In genomic region chr1:163640527-163641228, GRCm38 (mm10) we compare ENCODE assay signal across 17 mouse cellular contexts.
A peak's percentile ranks its signal among the peaks of the same experiment; 100 is the strongest.
DNase-seq lines count a peak whose midpoint lies in the region; ATAC-seq and TF ChIP-seq lines count a peak whose summit lies in the region.
"Had no signal": no experiment of that assay in that cellular context is flagged by ENCODE, and none has a peak within 500 bp of the region (broad histone marks: within the 10 kb centered on the region; RNA-seq: fewer than 3 reads in every experiment).

No protein-coding gene starts in this region.

- WGBS in hindbrain, embryonic 11.5 days: 64% methylated on average over 9 of the region's 9 CpGs
- WGBS in hindbrain, embryonic 10.5 days: 64% methylated on average over 9 of the region's 9 CpGs
- WGBS in embryonic facial prominence, embryonic 14.5 days: 34% methylated on average over 9 of the region's 9 CpGs
- 38% methylated on average over 9 of the region's 9 CpGs for WGBS in hindbrain, embryonic 14.5 days
- 45% methylated on average over 9 of the region's 9 CpGs for WGBS in midbrain, postnatal 0 days

- intact Hi-C loops in heart, postnatal 25 days (cut with DNase I): no loop called here

- H3K27me3 ChIP-seq in hindbrain, embryonic 11.5 days (ENCODE audit: control insufficient read depth, insufficient read depth, low read length): no peaks in the 10 kb centered on the region
- no peaks in the 10 kb centered on the region for H3K27me3 ChIP-seq in hindbrain, embryonic 10.5 days (ENCODE audit: insufficient read depth, poor library complexity, severe bottlenecking)
- H3K27me3 ChIP-seq in embryonic facial prominence, embryonic 14.5 days (replicated peaks; ENCODE audit: control insufficient read depth, insufficient read depth, low read length): no peaks in the 10 kb centered on the region
- H3K27me3 ChIP-seq in hindbrain, embryonic 14.5 days (ENCODE audit: control insufficient read depth, insufficient read depth, low read length): no peaks in the 10 kb centered on the region
- H3K27me3 ChIP-seq in midbrain, postnatal 0 days (ENCODE audit: insufficient read depth, low read length): no peaks in the 10 kb centered on the region
- H3K27me3 ChIP-seq: limb, embryonic 13.5 days had no signal

- no peak overlapping the region for H3K9ac ChIP-seq in hindbrain, embryonic 11.5 days (ENCODE audit: low read depth, low read length)
- H3K9ac ChIP-seq in embryonic facial prominence, embryonic 14.5 days (ENCODE audit: low read depth, low read length): no peak overlapping the region
- no peak overlapping the region for H3K9ac ChIP-seq in hindbrain, embryonic 14.5 days
- no peak overlapping the region for H3K9ac ChIP-seq in midbrain, postnatal 0 days (replicated peaks; ENCODE audit: low read length, poor library complexity, severe bottlenecking)
- H3K9ac ChIP-seq: limb, embryonic 13.5 days had no signal

- peak; percentile 26 for DNase-seq in hindbrain, embryonic 11.5 days (ENCODE audit: low spot score)
- no peak for DNase-seq in hindbrain, embryonic 10.5 days (ENCODE audit: low spot score)
- peak; percentile 16 for DNase-seq in embryonic facial prominence, embryonic 14.5 days (ENCODE audit: low spot score)
- no peak for DNase-seq in hindbrain, embryonic 14.5 days (ENCODE audit: low spot score)
- DNase-seq in midbrain, postnatal 0 days (ENCODE audit: low spot score): peak; percentile 8
- DNase-seq in testis, postnatal 10 days (ENCODE audit: low spot score): no peak
- no peak for DNase-seq in spleen, postnatal 14 days (ENCODE audit: low spot score in 2 of 2)
- DNase-seq in heart, postnatal 25 days (ENCODE audit: low spot score): no peak
- DNase-seq: adrenal gland, adult 8-10 months; cerebellum, adult 9-11 months; heart, adult 2 months; heart, postnatal 10 days; kidney, adult 11 months; kidney, postnatal 4 days; lung, adult 18-20 months; thymus, adult 18-20 months had no signal

- H3K9me3 ChIP-seq in hindbrain, embryonic 11.5 days (ENCODE audit: control insufficient read depth, low read length): no peaks in the 10 kb centered on the region
- H3K9me3 ChIP-seq in hindbrain, embryonic 10.5 days: no peaks in the 10 kb centered on the region
- no peaks in the 10 kb centered on the region for H3K9me3 ChIP-seq in embryonic facial prominence, embryonic 14.5 days (ENCODE audit: control insufficient read depth, low read length)
- no peaks in the 10 kb centered on the region for H3K9me3 ChIP-seq in hindbrain, embryonic 14.5 days (ENCODE audit: control insufficient read depth, low read length)
- H3K9me3 ChIP-seq in midbrain, postnatal 0 days (ENCODE audit: low read length): no peaks in the 10 kb centered on the region
- H3K9me3 ChIP-seq: limb, embryonic 13.5 days had no signal

- H3K27ac ChIP-seq in hindbrain, embryonic 11.5 days (ENCODE audit: low read depth, low read length): no peak overlapping the region
- no peak overlapping the region for H3K27ac ChIP-seq in hindbrain, embryonic 10.5 days
- H3K27ac ChIP-seq in embryonic facial prominence, embryonic 14.5 days (replicated peaks; ENCODE audit: low read depth, low read length): no peak overlapping the region
- no peak overlapping the region for H3K27ac ChIP-seq in hindbrain, embryonic 14.5 days
- H3K27ac ChIP-seq in midbrain, postnatal 0 days (ENCODE audit: low read depth, low read length): no peak overlapping the region
- H3K27ac ChIP-seq: heart, adult 2 months; limb, embryonic 13.5 days had no signal

- no peaks in the 10 kb centered on the region for H3K36me3 ChIP-seq in hindbrain, embryonic 11.5 days (ENCODE audit: control insufficient read depth, insufficient read depth, low read length)
- H3K36me3 ChIP-seq in hindbrain, embryonic 10.5 days: no peaks in the 10 kb centered on the region
- no peaks in the 10 kb centered on the region for H3K36me3 ChIP-seq in embryonic facial prominence, embryonic 14.5 days (ENCODE audit: control insufficient read depth, insufficient read depth, low read length)
- H3K36me3 ChIP-seq in hindbrain, embryonic 14.5 days (replicated peaks; ENCODE audit: control insufficient read depth, insufficient read depth): no peaks in the 10 kb centered on the region
- H3K36me3 ChIP-seq in midbrain, postnatal 0 days (ENCODE audit: insufficient read depth, low read length): no peaks in the 10 kb centered on the region
- H3K36me3 ChIP-seq: limb, embryonic 13.5 days had no signal

- H3K4me2 ChIP-seq in hindbrain, embryonic 11.5 days (replicated peaks; ENCODE audit: low read depth, low read length): no peak overlapping the region
- no peak overlapping the region for H3K4me2 ChIP-seq in embryonic facial prominence, embryonic 14.5 days (ENCODE audit: low read depth, low read length)
- no peak overlapping the region for H3K4me2 ChIP-seq in hindbrain, embryonic 14.5 days (replicated peaks)
- H3K4me2 ChIP-seq in midbrain, postnatal 0 days (ENCODE audit: low read depth, low read length, poor library complexity, severe bottlenecking): no peak overlapping the region
- H3K4me2 ChIP-seq: limb, embryonic 13.5 days had no signal

- no peak overlapping the region for H3K4me3 ChIP-seq in hindbrain, embryonic 11.5 days (ENCODE audit: low read depth, low read length)
- H3K4me3 ChIP-seq in hindbrain, embryonic 10.5 days: no peak overlapping the region
- no peak overlapping the region for H3K4me3 ChIP-seq in embryonic facial prominence, embryonic 14.5 days (ENCODE audit: low read depth, low read length)
- no peak overlapping the region for H3K4me3 ChIP-seq in hindbrain, embryonic 14.5 days (replicated peaks; ENCODE audit: low read length)
- H3K4me3 ChIP-seq in midbrain, postnatal 0 days (ENCODE audit: low read depth, low read length): no peak overlapping the region
- H3K4me3 ChIP-seq: heart, adult 2 months; limb, embryonic 13.5 days had no signal

- TF ChIP-seq CTCF in midbrain, postnatal 0 days (IDR thresholded peaks at IDR 0.05): no peak

- no peaks in the 10 kb centered on the region for H3K4me1 ChIP-seq in hindbrain, embryonic 11.5 days (replicated peaks; ENCODE audit: control insufficient read depth, insufficient read depth, low read length)
- peaks cover 8% of the 10 kb centered on the region for H3K4me1 ChIP-seq in hindbrain, embryonic 10.5 days (replicated peaks)
- H3K4me1 ChIP-seq in embryonic facial prominence, embryonic 14.5 days (ENCODE audit: control insufficient read depth, insufficient read depth, low read length): no peaks in the 10 kb centered on the region
- H3K4me1 ChIP-seq in hindbrain, embryonic 14.5 days (replicated peaks; ENCODE audit: control insufficient read depth, insufficient read depth, low read length): no peaks in the 10 kb centered on the region
- no peaks in the 10 kb centered on the region for H3K4me1 ChIP-seq in midbrain, postnatal 0 days (ENCODE audit: insufficient read depth, low read length)
- H3K4me1 ChIP-seq: limb, embryonic 13.5 days had no signal

- ATAC-seq in hindbrain, embryonic 11.5 days (ENCODE audit: low FRiP score): peak; percentile 83
- ATAC-seq in embryonic facial prominence, embryonic 14.5 days (ENCODE audit: low read depth): no peak
- ATAC-seq in hindbrain, embryonic 14.5 days (ENCODE audit: low FRiP score): 0 out of 2 replicates have a peak, but pooled peaks have one; percentile 27
- ATAC-seq in midbrain, postnatal 0 days (ENCODE audit: low FRiP score): no peak; the same call in 1 of the 2 replicates

Comparison
In these comparisons a context has a peak if more than half of its experiments do, and no peak if none do; other contexts are left out.
1. DNase-seq: peak in hindbrain, embryonic 11.5 days (single experiment), embryonic facial prominence, embryonic 14.5 days (single experiment) and midbrain, postnatal 0 days (single experiment); none in hindbrain, embryonic 10.5 days (single experiment), hindbrain, embryonic 14.5 days (single experiment), testis, postnatal 10 days (single experiment), spleen, postnatal 14 days (0 of 2) and heart, postnatal 25 days (single experiment).
2. ATAC-seq: peak in hindbrain, embryonic 11.5 days (single experiment) and hindbrain, embryonic 14.5 days (single experiment); none in embryonic facial prominence, embryonic 14.5 days (single experiment) and midbrain, postnatal 0 days (single experiment).